Mouse (Mus musculus) lung, adult 2 months (tissue): ENCODE measurements around the gene Ccser1. TPM values are rescaled to one million over a fixed set of nuclear protein-coding genes. Genes with fewer than 3 reads are reported as not detected.

Experiments used
- DNase-seq: peaks from one replicate; pipeline ENCODE4 v3.0.0; 2022
- H3K4me1 ChIP-seq: fragments of 200-500 bp; 2 replicates; pipeline ENCODE4 v1.6.1; 2011; ENCODE audit warnings: low read length; ENCODE audit not compliant: control insufficient read depth, insufficient read depth
- H3K4me3 ChIP-seq: fragments of 200-500 bp; replicated peaks from 2 replicates; pipeline ENCODE3; 2011; ENCODE audit warnings: low read depth, mild to moderate bottlenecking, control low read depth, low read length; ENCODE audit errors: extremely low read depth
- CTCF ChIP-seq: fragments of 200-500 bp; IDR thresholded peaks from 2 replicates; pipeline ENCODE4 v1.5.1; 2011; ENCODE audit warnings: mild to moderate bottlenecking, low read length, control low read depth; ENCODE audit not compliant: insufficient read depth
- POLR2A ChIP-seq: fragments of 200-500 bp; IDR thresholded peaks from 2 replicates; pipeline ENCODE4 v1.6.1; 2011; ENCODE audit warnings: low read depth, mild to moderate bottlenecking, control low read depth, low read length, borderline replicate concordance; ENCODE audit errors: extremely low read depth
- WGBS: fragments of 180-500 bp; shearing (Covaris S2); methylation state at CpG from one replicate; pipeline ENCODE4 v1.1.7; 2018; 5-methylcytosine and 5-hydroxymethylcytosine counted together
- polyA plus RNA-seq: library from polyadenylated mRNA; depleted of rRNA; stranded (reverse); fragments of >200 nt; gene quantifications from 2 replicates; pipeline ENCODE4 v1.2.3, GENCODE M21; 2012

Gene Ccser1
- polyA plus RNA-seq, 1 experiment = 5.6 TPM

GRCm38 (mm10) chr6:62160320-62160719, 980.2 kb downstream of the Ccser1 start:
- DNase-seq = no peak
- H3K4me3 ChIP-seq = no peak overlapping the region
- TF ChIP-seq POLR2A (no peak), CTCF (no peak)
- no peaks in the 10 kb centered on the region for H3K4me1 ChIP-seq

GRCm38 (mm10) chr6:62162596-62162995, 982.5 kb downstream of the Ccser1 start:
- H3K4me3 ChIP-seq = no peak overlapping the region
- 57% methylated on average over 6 of the region's 6 CpGs for WGBS
- no peak for DNase-seq
- TF ChIP-seq CTCF = no peak
- no peak for TF ChIP-seq POLR2A
- no peaks in the 10 kb centered on the region for H3K4me1 ChIP-seq

GRCm38 (mm10) chr6:62163826-62164225, 983.7 kb downstream of the Ccser1 start:
- no peak for DNase-seq
- Histone ChIP-seq H3K4me3 (no peak overlapping the region), H3K4me1 (no peaks in the 10 kb centered on the region)
- no peak for TF ChIP-seq CTCF
- no peak for TF ChIP-seq POLR2A
- WGBS = 29% methylated on average over 3 of the region's 3 CpGs

- Histone ChIP-seq H3K4me1 (no peaks in the 10 kb centered on the region), H3K4me3 (no peak overlapping the region)
- WGBS = 72% methylated on average over 6 of the region's 6 CpGs
- no peak for DNase-seq
- TF ChIP-seq CTCF (no peak), POLR2A (no peak)
These were observed 1016.5 kb downstream of the Ccser1 start for GRCm38 (mm10) chr6:62196496-62197188.

GRCm38 (mm10) chr6:62198768-62199167, 1018.6 kb downstream of the Ccser1 start:
- DNase-seq = no peak
- Histone ChIP-seq H3K4me3 (no peak overlapping the region), H3K4me1 (no peaks in the 10 kb centered on the region)
- TF ChIP-seq POLR2A (no peak), CTCF (no peak)
- 66% methylated on average over 6 of the region's 6 CpGs for WGBS

- Histone ChIP-seq H3K4me3 (no peak overlapping the region), H3K4me1 (no peaks in the 10 kb centered on the region)
- TF ChIP-seq POLR2A = no peak
- no peak for TF ChIP-seq CTCF
- DNase-seq = no peak
- WGBS = 55% methylated on average over 2 of the region's 2 CpGs
These were observed 1024.9 kb downstream of the Ccser1 start for GRCm38 (mm10) chr6:62205013-62205412.

GRCm38 (mm10) chr6:62221856-62222255, 1041.7 kb downstream of the Ccser1 start:
- DNase-seq = no peak
- TF ChIP-seq POLR2A = no peak
- no peak for TF ChIP-seq CTCF
- 9% methylated on average over 1 of the region's 1 CpGs for whole genome bisulfite sequencing
- H3K4me3 ChIP-seq = no peak overlapping the region
- H3K4me1 ChIP-seq = no peaks in the 10 kb centered on the region

- no peak for TF ChIP-seq CTCF
- no peak for TF ChIP-seq POLR2A
- Histone ChIP-seq H3K4me3 (no peak overlapping the region), H3K4me1 (no peaks in the 10 kb centered on the region)
- WGBS = 32% methylated on average over 1 of the region's 1 CpGs
- no peak for DNase-seq
These were observed 1083.8 kb downstream of the Ccser1 start for GRCm38 (mm10) chr6:62263899-62264298.

- Histone ChIP-seq H3K4me3 (no peak overlapping the region), H3K4me1 (no peaks in the 10 kb centered on the region)
- DNase-seq = no peak
- WGBS = 79% methylated on average over 1 of the region's 1 CpGs
- TF ChIP-seq CTCF (no peak), POLR2A (no peak)
These were observed 1084.4 kb downstream of the Ccser1 start for GRCm38 (mm10) chr6:62264525-62264924.

- Histone ChIP-seq H3K4me1 (no peaks in the 10 kb centered on the region), H3K4me3 (no peak overlapping the region)
- no peak for DNase-seq
- 84% methylated on average over 3 of the region's 3 CpGs for WGBS
- no peak for TF ChIP-seq CTCF
These were observed 1101.1 kb downstream of the Ccser1 start for GRCm38 (mm10) chr6:62281256-62281655.

- Histone ChIP-seq H3K4me3 (no peak overlapping the region), H3K4me1 (no peaks in the 10 kb centered on the region)
- TF ChIP-seq CTCF (no peak), POLR2A (no peak)
- WGBS = 49% methylated on average over 6 of the region's 6 CpGs
- DNase-seq = no peak
These were observed 1121.6 kb downstream of the Ccser1 start for GRCm38 (mm10) chr6:62301576-62302312.
